Mouse (Mus musculus) spleen, adult 2 months (tissue): Measurements from ENCODE around the gene BC067074. TPM values are rescaled to one million over a fixed set of nuclear protein-coding genes. Genes with fewer than 3 reads are reported as not detected.
"Not testable (repeated sequence)": the region's sequence is repeated elsewhere in the genome, so short reads cannot be mapped to it uniquely, and the experiment has no call there.

Experiments
- DNase-seq, 2 experiments: peaks; one replicate each; pipeline versions ENCODE4 v3.0.0 to v3.0.0-alpha.2; 2012 to 2021; ENCODE audit warnings: low spot score in 2 of 2, low read depth in 1 of 2
- H3K27ac ChIP-seq: fragments of 200-500 bp; 2 replicates; pipeline ENCODE4 v1.5.1; 2012; ENCODE audit warnings: low read length, inconsistent platforms; ENCODE audit not compliant: insufficient read depth
- H3K27me3 ChIP-seq: fragments of 200-500 bp; 2 replicates; pipeline ENCODE4 v1.6.1; 2012; ENCODE audit warnings: mild to moderate bottlenecking, moderate library complexity, low read length, inconsistent platforms; ENCODE audit not compliant: control insufficient read depth, insufficient read depth
- H3K36me3 ChIP-seq: fragments of 200-500 bp; 2 replicates; pipeline ENCODE4 v1.6.1; 2012; ENCODE audit warnings: mild to moderate bottlenecking, low read length, inconsistent platforms; ENCODE audit not compliant: control insufficient read depth, insufficient read depth
- H3K4me1 ChIP-seq: fragments of 200-500 bp; 2 replicates; pipeline ENCODE4 v1.6.1; 2011; ENCODE audit warnings: inconsistent platforms; ENCODE audit not compliant: control insufficient read depth, insufficient read depth, insufficient read length
- H3K4me3 ChIP-seq: fragments of 200-500 bp; 2 replicates; pipeline ENCODE4 v1.5.1; 2011; ENCODE audit warnings: mild to moderate bottlenecking, inconsistent platforms; ENCODE audit not compliant: insufficient read depth, insufficient read length; ENCODE audit errors: extremely low read depth
- CTCF ChIP-seq: fragments of 200-500 bp; IDR thresholded peaks from 2 replicates; pipeline ENCODE4 v1.5.1; 2011; ENCODE audit warnings: mild to moderate bottlenecking, inconsistent platforms; ENCODE audit not compliant: insufficient read depth, insufficient read length, insufficient replicate concordance; ENCODE audit errors: extremely low read depth
- POLR2A ChIP-seq: fragments of 200-500 bp; IDR thresholded peaks from 2 replicates; pipeline ENCODE4 v1.6.1; 2011; ENCODE audit warnings: low read depth, low read length, inconsistent platforms
- WGBS: fragments of 180-500 bp; shearing (Covaris S2); methylation state at CpG from one replicate; pipeline ENCODE4 v1.1.7; 2018; 5-methylcytosine and 5-hydroxymethylcytosine counted together
- polyA plus RNA-seq: library from polyadenylated mRNA; depleted of rRNA; stranded (reverse); fragments of >200 nt; gene quantifications from 2 replicates; pipeline ENCODE4 v1.2.3, GENCODE M21; 2012

Gene BC067074
- polyA plus RNA-seq, 1 experiment = 0.12 TPM

- TF ChIP-seq POLR2A = no peak
- no peak for TF ChIP-seq CTCF
- Histone ChIP-seq H3K4me3 (no peak overlapping the region), H3K27ac (no peak overlapping the region), H3K36me3 (no peaks in the 10 kb centered on the region), H3K4me1 (peaks cover 3% of the 10 kb centered on the region; the same call in 1 of the 2 replicates), H3K27me3 (no peaks in the 10 kb centered on the region)
- DNase-seq = no peak
- WGBS = 87% methylated on average over 12 of the region's 12 CpGs
These were observed 80.5 kb downstream of the BC067074 start for GRCm38 (mm10) chr13:113373291-113374083.

GRCm38 (mm10) chr13:113374084-113374405 is 81.1 kb downstream of the BC067074 start:
- Histone ChIP-seq H3K36me3 (no peaks in the 10 kb centered on the region), H3K27ac (no peak overlapping the region), H3K27me3 (no peaks in the 10 kb centered on the region), H3K4me1 (peaks cover 4% of the 10 kb centered on the region; the same call in 1 of the 2 replicates), H3K4me3 (no peak overlapping the region)
- no peak for TF ChIP-seq CTCF
- no peak for TF ChIP-seq POLR2A
- 84% methylated on average over 2 of the region's 2 CpGs for WGBS
- no peak for DNase-seq

- Histone ChIP-seq H3K27me3 (no peaks in the 10 kb centered on the region), H3K36me3 (no peaks in the 10 kb centered on the region), H3K27ac (no peak overlapping the region), H3K4me3 (no peak overlapping the region), H3K4me1 (peaks cover 21% of the 10 kb centered on the region; the same call in 1 of the 2 replicates)
- TF ChIP-seq CTCF = no peak
- no peak for TF ChIP-seq POLR2A
- 93% methylated on average over 7 of the region's 7 CpGs for WGBS
- DNase-seq = no peak
These were observed 84.7 kb downstream of the BC067074 start for GRCm38 (mm10) chr13:113377631-113378030.

- no peaks in the 10 kb centered on the region for H3K27me3 ChIP-seq
- no peaks in the 10 kb centered on the region for H3K36me3 ChIP-seq
- no peak for TF ChIP-seq POLR2A
- no peak for TF ChIP-seq CTCF
- H3K4me1 ChIP-seq = peaks cover 21% of the 10 kb centered on the region; the same call in 1 of the 2 replicates
- peak; percentile 9 to 33 for DNase-seq
- WGBS = 33% methylated on average over 8 of the region's 8 CpGs
- H3K27ac ChIP-seq = peak overlapping the region; percentile 52; the same call in 1 of the 2 replicates
- no peak overlapping the region for H3K4me3 ChIP-seq
These were observed 86.0 kb downstream of the BC067074 start for GRCm38 (mm10) chr13:113378980-113379410.

GRCm38 (mm10) chr13:113379766-113380309 is 86.9 kb downstream of the BC067074 start:
- Histone ChIP-seq H3K4me1 (peaks cover 21% of the 10 kb centered on the region; the same call in 1 of the 2 replicates), H3K4me3 (no peak overlapping the region), H3K27me3 (no peaks in the 10 kb centered on the region), H3K27ac (peak overlapping the region; percentile 52; the same call in 1 of the 2 replicates), H3K36me3 (no peaks in the 10 kb centered on the region)
- DNase-seq = no peak
- 74% methylated on average over 6 of the region's 6 CpGs for WGBS
- TF ChIP-seq CTCF (no peak), POLR2A (no peak)

- Histone ChIP-seq H3K4me1 (peaks cover 21% of the 10 kb centered on the region; the same call in 1 of the 2 replicates), H3K27me3 (no peaks in the 10 kb centered on the region), H3K27ac (peak overlapping the region; percentile 69), H3K36me3 (no peaks in the 10 kb centered on the region), H3K4me3 (no peak overlapping the region)
- DNase-seq = no peak
- WGBS = 28% methylated on average over 1 of the region's 1 CpGs
- TF ChIP-seq POLR2A (no peak), CTCF (no peak)
These were observed 88.8 kb downstream of the BC067074 start for GRCm38 (mm10) chr13:113381710-113382109.

- Histone ChIP-seq H3K4me1 (peaks cover 21% of the 10 kb centered on the region; the same call in 1 of the 2 replicates), H3K4me3 (no peak overlapping the region), H3K36me3 (no peaks in the 10 kb centered on the region), H3K27ac (peak overlapping the region; percentile 69), H3K27me3 (no peaks in the 10 kb centered on the region)
- 35% methylated on average over 2 of the region's 2 CpGs for WGBS
- TF ChIP-seq POLR2A (no peak), CTCF (no peak)
- DNase-seq = no peak
These were observed 89.2 kb downstream of the BC067074 start for GRCm38 (mm10) chr13:113382201-113382600.

- DNase-seq, H3K36me3 ChIP-seq, H3K27ac ChIP-seq, H3K27me3 ChIP-seq, H3K4me3 ChIP-seq: not testable (repeated sequence)
- peaks cover 21% of the 10 kb centered on the region; the same call in 1 of the 2 replicates for H3K4me1 ChIP-seq
These were observed 89.8 kb downstream of the BC067074 start for GRCm38 (mm10) chr13:113382770-113383169.
